Comparison of ENCODE assay signal across 19 mouse cellular contexts in the genomic region with DNA sequence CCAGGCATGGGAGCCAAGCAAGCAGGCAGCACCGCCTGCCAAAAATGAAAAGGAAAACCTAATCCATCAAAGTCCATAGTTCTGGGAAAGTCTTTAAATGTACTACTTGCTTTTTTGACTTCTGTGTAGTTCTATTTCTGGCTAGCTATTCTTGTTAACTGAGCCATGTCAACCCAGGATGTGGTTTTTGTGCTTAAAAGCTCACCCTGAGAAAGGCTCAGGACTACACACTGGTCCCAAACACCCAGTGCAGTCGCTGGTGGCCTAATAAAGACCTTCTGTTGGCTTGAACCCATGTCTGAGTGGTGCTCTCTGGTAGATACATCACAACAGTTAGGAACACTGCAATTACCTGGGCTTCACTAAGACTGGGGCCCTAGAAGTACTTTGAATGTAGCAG. TPM values are rescaled to one million over a fixed set of nuclear protein-coding genes. Genes with fewer than 3 reads are reported as not detected.
"Had no signal": no experiment of that assay in that cellular context is flagged by ENCODE, and none has a peak within 500 bp of the region (broad histone marks: within the 10 kb centered on the region; RNA-seq: fewer than 3 reads in every experiment).

No protein-coding gene starts in this region.

- ATAC-seq: liver, postnatal 0 days; lung, postnatal 0 days; midbrain, embryonic 13.5 days; midbrain, embryonic 16.5 days had no signal

- H3K9me3 ChIP-seq: limb, embryonic 12.5 days; limb, embryonic 15.5 days; midbrain, embryonic 13.5 days; neural tube, embryonic 13.5 days; stomach, embryonic 15.5 days had no signal

- H3K27ac ChIP-seq: limb, embryonic 12.5 days; limb, embryonic 15.5 days; liver, embryonic 14.5 days; macrophage; midbrain, embryonic 13.5 days; neural tube, embryonic 13.5 days; stomach, embryonic 15.5 days had no signal

- H3K4me1 ChIP-seq: limb, embryonic 12.5 days; limb, embryonic 15.5 days; midbrain, embryonic 13.5 days; neural tube, embryonic 13.5 days; stomach, embryonic 15.5 days had no signal

- H3K36me3 ChIP-seq: limb, embryonic 12.5 days; limb, embryonic 15.5 days; midbrain, embryonic 13.5 days; neural tube, embryonic 13.5 days; stomach, embryonic 15.5 days had no signal

- H3K4me3 ChIP-seq: limb, embryonic 12.5 days; limb, embryonic 15.5 days; midbrain, embryonic 13.5 days; myocyte; neural tube, embryonic 13.5 days; stomach, embryonic 15.5 days had no signal

- H3K9ac ChIP-seq: limb, embryonic 12.5 days; limb, embryonic 15.5 days; liver, embryonic 14.5 days; liver, postnatal 0 days; lung, embryonic 14.5 days; midbrain, embryonic 13.5 days; neural tube, embryonic 13.5 days; stomach, embryonic 15.5 days had no signal

- H3K4me2 ChIP-seq: limb, embryonic 12.5 days; limb, embryonic 15.5 days; liver, embryonic 11.5 days; lung, embryonic 14.5 days; midbrain, embryonic 13.5 days; neural tube, embryonic 13.5 days; stomach, embryonic 15.5 days had no signal

- DNase-seq: kidney, adult 18-20 months; kidney, adult 9 months; kidney, postnatal 14 days; kidney, postnatal 4 days; left cerebral cortex, postnatal 4 days; liver, postnatal 0 days; lung, embryonic 14.5 days; thymus, postnatal 25 days had no signal

- H3K27me3 ChIP-seq: limb, embryonic 15.5 days; midbrain, embryonic 13.5 days; neural tube, embryonic 13.5 days; stomach, embryonic 15.5 days had no signal

RNA-seq across cellular contexts. Expression of gene Gad1, which starts 1.4 kb away (rescaled TPM):
- polyA plus RNA-seq: macrophage, myocyte had no signal

RNA-seq across cellular contexts. Expression of gene Erich2, which starts 42.8 kb away (rescaled TPM):
- polyA plus RNA-seq: liver, embryonic 11.5 days; liver, embryonic 14.5 days; liver, postnatal 0 days; macrophage had no signal
